Mouse (Mus musculus) right cerebral cortex, adult 2 months (tissue): ENCODE data around the gene Gm3147.
"Not testable (repeated sequence)": the region's sequence is repeated elsewhere in the genome, so short reads cannot be mapped to it uniquely, and the experiment has no call there.

Experiments used
- DNase-seq, 2 experiments: peaks; one replicate each; pipeline ENCODE4 v3.0.0; 2021 to 2022; ENCODE audit warnings: low spot score in 2 of 2

Gene Gm3147

GRCm38 (mm10) chr5:94616242-94616641 lies at the start of gene Gm3147:
TSS of gene Gm3147 (minus strand) at chr5:94616342.
- DNase-seq = not testable (repeated sequence)

- not testable (repeated sequence) for DNase-seq
These were observed 31.9 kb upstream of the Gm3147 start, which contains the start of gene Gm6205 for GRCm38 (mm10) chr5:94648082-94648481. TSS of gene Gm6205 (plus strand) at chr5:94648382.

DNA sequence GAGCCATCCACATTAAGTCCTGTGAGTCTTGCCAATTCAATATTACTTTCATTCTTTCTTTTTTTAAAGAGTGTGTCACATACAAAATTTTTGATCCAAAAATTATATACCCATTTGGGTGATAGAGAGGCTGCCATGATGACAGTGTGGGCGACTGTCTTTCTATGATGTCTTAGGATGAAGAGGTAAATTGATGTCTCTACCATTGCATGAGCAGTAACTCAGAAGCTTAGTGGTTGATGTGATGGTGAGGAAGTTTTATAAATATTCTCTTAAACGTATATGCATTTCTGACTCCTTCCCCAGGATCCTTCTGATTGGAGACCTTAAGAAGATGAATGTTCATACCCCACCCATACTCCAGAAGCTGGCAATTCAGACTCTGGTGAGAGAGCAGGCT lies 7.5 kb upstream of the Gm3147 start, which contains the start of gene Gm6509:
TSS of gene Gm6509 (plus strand) at position 301 of the 400 bp plus-strand sequence.
- DNase-seq = not testable (repeated sequence)
